Mouse (Mus musculus) MN1 (cell line): ENCODE data around the gene Smad1.

ENCODE experiments used
- DNase-seq: peaks from one replicate; pipeline ENCODE4 v3.0.0-alpha.2; 2016; ENCODE audit warnings: low spot score

Gene Smad1

DNA sequence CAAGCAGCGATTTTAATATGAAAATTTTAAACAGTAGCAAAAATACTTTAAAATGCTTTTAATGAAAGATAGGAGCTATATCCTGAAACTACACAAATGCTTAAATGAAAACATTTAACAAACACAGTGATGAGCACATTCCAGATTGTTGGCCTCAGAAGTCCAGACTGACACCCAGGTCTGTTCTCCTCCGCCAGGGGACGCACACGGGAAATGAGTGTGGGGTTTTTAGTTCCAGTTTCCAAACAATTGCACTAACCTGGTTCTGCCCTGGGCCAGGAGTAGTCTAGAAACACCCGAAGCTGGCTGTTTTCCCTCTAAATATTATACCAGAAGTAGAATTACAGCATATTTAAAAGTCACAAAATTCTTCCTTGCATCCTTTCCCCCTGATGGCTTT, 99.6 kb downstream of the Smad1 start:
- DNase-seq: no peak

DNA sequence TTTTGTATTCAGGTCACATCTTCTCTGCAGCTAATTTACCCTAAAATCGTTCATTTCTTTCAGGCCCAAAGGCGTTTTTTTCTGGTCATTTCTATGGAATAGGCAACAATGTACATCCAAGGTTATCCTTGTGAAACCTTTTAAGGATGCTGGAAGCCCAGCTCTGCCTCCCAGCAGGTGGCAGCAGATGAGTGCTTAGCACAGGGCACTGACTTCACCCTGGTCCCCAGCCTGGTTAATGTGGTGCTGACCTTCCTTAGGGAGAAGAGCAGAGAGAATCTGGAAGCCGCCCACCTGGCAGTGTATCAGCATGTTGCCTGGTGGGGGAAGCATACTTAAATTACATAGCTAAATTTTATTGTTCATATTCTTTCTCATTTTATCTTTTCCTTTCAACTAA, 101.6 kb downstream of the Smad1 start:
- peak; percentile 80 for DNase-seq

DNA sequence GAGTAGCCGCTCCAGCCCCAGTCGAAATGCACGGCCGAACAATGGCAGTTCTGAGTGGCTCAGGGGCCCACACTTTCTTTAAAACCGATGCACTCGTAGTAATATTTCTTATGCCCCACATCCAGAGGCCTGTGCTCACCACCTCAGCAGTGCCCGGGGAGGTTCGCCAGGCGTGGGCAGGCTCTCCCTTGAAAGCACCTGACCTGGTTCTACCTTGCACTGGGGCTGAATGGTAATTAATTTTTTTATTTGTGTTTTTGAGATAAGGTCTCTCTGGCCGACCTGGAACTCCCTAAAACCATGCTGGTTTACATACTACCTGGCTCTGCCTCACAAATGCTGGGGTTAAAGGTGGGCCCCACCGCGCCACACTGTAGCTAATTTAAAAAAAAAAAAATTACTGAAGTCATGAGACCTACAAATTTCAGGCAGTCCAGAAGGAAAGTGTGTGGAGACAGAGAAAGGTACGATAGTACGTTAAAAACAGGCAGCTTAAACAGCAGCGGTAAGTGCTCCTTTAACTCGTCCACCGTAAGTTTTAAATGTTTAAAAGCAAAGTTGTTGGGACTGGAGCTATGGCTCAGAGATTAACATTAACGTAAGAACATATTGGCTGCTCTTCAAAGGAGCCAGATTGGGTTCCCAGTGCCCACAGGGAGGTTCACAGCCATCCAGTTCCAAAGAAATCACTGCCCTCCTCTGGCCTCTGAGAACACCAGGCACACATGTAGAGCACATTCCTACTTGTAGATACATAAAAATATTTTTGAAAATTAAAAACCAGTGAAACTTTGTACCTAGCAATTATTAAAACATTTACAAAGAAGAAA, 103.8 kb downstream of the Smad1 start:
- no peak for DNase-seq

DNA sequence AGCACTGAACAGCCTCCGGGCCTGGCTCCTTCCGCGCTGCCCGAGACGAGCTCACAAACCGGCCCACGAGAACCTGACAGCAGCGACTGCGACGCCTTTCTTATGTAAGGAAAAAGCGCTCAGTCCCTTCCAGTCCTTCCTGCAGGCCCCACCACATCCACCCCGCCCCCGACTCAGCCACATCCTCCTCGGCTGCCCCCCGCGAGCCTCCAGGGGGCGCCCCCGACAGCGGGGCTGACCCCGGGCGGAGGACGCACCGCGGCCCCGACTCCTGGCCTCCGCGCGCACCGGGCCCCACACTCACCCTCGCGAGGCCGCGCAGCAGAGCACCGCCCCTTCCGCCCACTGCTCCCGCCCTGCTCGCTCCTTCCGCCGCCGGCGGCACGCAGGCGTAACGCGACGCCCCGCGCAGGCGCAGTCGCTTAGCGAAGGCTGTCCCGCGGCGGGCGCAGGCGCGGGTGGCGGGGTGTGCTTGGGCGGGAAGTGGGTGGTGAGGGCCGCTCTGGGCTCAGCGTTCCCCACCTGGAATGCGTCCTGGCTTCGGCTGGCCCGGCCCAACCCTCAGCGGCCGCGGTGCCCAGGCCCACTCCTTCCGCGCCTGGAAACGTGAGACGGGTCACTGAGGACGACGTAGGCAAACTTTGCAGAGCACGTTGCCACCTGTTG, 104.6 kb downstream of the Smad1 start, which contains the start of gene Mmaa:
Gene Mmaa (minus strand): TSS at position 328 of the 666 bp plus-strand sequence.
- peak; percentile 99 for DNase-seq

DNA sequence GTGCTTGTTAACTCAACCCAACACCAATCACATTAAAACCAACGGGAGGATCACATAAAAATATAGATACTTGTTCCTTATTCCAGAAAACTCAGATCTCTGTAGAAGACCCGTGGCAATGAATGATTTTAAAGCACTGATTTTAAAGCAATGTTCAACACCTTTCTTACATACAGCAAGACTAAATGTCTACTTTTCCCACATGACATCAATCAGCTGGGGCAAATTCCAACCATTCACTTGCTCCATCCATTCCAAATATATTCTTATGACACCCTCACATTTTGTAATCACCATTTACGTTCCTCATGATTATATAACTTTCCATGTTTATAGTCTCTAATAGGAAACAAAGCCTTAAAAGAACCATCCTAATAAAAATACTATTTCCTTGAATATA, 105.5 kb downstream of the Smad1 start:
- peak; percentile 15 for DNase-seq

DNA sequence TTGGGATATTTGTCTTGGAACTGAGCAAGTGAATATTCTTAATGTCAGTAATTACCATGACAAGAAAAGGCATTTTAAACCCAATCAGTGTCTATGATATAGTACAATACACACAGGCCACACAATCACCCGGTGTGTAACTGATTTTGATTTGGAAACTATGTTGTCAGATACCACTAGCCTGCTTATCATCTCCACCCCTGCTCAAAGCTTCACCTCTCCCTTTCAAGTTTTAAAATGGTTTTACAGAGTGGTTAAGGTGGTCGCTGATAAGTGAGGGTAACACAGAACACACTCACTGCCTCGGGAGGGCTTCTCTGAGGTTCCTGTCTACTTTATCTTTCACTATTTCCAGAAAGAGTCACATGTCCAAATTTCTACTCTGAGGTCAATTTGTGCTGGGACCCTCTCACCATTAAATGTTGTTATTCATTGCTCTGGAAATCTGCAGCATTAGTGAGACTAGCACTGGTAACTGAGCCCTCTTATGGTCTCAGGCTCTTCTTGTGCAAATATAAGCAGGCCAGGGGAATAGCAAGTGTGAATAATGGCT, 106.5 kb downstream of the Smad1 start:
- DNase-seq: no peak

DNA sequence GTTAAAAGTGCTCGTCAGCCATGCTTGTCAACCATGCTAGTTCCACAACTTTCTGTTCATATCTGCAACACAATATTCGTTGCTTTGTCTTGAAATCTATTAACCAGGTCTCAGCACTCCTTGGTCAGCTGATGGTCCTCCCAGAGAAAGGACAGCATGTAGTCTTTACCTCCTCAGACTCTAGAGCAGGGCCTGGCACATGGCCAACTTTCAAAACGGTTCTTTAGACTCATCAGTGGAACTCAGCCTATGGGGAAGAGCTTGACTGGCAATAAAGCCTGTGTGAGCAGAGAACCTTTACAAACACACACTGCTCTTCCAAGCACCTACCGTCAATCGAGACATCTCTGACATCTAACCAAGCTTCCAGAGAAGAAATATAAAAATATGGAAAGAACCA, 109.7 kb downstream of the Smad1 start:
- DNase-seq: peak; percentile 14

DNA sequence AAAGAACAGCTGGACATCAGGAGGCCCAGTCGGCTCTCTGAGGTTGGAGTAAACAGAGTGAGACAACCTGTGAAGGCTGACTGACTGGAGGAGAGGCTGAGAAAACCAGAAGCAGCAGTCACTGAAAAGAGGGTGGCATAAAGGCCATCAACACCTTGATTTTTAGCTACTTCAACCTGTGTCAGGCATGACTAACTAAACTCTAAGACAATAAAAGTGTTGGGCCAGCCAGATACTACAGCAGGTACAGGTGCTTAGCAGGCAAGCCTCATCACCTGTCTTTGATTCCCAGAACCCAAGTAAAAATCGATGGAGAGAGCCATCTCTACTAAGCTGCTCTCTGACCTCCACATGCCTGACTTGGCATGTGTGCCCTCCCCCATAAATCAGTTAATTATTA, 110.6 kb downstream of the Smad1 start:
- DNase-seq: no peak
